Mouse (Mus musculus) kidney, adult 10 weeks (tissue): Measurements from ENCODE around the gene Crxos. TPM values are rescaled to one million over a fixed set of nuclear protein-coding genes. Genes with fewer than 3 reads are reported as not detected.

ENCODE experiments used
- polyA plus RNA-seq: library from polyadenylated mRNA; stranded (reverse); fragments of 350-450 nt; fragmentation: Illumina TruSeq; extraction: RNeasy Lipid Tissue Mini Kit (QIAGEN cat#74804); gene quantifications from one replicate; pipeline ENCODE4 v1.2.3, GENCODE M21; 2014; ENCODE audit warnings: low read depth, low replicate concordance

The Crxos gene
- polyA plus RNA-seq, result not detected

GRCm38 (mm10) chr7:15882317-15882716, at the start of gene Crxos:
Crxos (plus strand) TSS chr7:15882617.

GRCm38 (mm10) chr7:15839578-15839977, 42.8 kb upstream of the Crxos start, which contains the start of gene Obox6:
Obox6 (minus strand) TSS chr7:15839678.

DNA sequence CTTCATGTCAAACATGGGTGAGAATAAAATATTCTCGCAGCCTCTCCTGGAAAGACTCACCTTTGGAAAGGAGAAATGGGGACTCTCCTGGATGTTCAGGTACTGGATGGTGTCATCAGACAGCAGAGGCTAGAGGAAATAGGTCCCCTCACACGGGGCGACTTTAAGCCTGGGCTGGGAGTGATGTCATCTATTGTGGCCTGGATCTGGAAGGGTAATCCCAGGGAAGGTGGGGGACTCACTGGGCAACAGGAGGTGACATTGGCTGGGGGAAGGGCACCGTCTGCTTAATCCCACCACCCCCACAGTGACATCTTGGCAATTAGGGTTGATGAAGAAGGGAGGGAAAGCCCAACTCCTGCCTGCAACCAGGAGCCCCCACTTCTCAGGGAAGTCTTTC, 2.7 kb upstream of the Crxos start, which contains the start of gene Crx:
Gene Crx, minus strand, starts transcription at position 213 of the 400 bp plus-strand sequence.

GRCm38 (mm10) chr7:15922220-15922773, 39.9 kb downstream of the Crxos start, which contains the start of gene Selenow:
Selenow (minus strand) TSS chr7:15922402.

DNA sequence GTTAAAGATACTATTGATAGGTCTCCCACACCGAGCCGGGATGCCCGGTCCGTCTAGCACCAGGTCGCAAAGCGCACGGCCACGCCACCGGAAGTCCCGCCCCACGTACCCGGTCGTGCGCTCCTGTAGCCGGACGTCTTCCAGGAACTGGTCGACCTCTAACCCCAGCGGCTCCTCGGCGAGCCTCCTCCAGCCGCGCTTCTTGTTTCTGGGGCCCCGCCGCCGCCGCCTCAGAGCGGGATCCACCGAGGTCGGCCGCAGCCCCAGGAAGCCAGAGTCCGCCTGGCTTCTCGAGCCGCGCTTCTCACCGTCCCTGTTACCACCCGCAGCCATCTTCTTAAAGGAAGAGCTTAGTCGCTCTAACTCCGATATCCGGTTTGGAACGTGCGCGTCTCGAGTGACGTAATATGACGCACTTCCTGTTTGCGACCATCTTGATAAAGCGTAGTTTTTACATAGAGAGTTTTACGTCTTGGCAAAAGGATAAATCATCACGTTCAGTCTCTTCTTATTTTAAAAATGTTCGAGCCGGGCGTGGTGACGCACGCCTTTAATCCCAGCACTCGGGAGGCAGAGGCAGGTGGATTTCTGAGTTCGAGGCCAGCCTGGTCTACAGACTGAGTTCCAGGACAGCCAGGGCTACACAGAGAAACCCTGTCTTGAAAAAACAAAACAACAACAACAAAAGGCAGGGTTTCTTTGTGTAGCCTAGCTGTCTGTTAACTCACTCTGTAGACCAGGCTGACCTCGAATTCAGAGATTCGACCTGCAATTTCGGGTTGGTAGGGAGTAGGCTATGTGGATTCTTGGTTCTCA, 63.5 kb downstream of the Crxos start, which contains the start of gene Nop53:
Gene Nop53, minus strand, starts transcription at position 354 of the 816 bp plus-strand sequence.

Other genes starting within 250 kb of the Crxos start
- not detected for gene Obox3, start 242.7 kb upstream of the Crxos start, polyA plus RNA-seq
- not detected for gene Obox5, start 132.5 kb upstream of the Crxos start, polyA plus RNA-seq
- gene Obox6, start 42.9 kb upstream of the Crxos start, polyA plus RNA-seq, result not detected
- not detected for gene Crx, start 2.6 kb upstream of the Crxos start, polyA plus RNA-seq
- gene Selenow, start 39.8 kb downstream of the Crxos start, polyA plus RNA-seq, result 2.9 TPM
- gene Nop53, start 63.5 kb downstream of the Crxos start, polyA plus RNA-seq, result 10.2 TPM
- gene Ehd2, start 85.0 kb downstream of the Crxos start, polyA plus RNA-seq, result 6.9 TPM
- 0.28 TPM for gene Bicra, start 165.3 kb downstream of the Crxos start, polyA plus RNA-seq
- gene Zfp541, start 179.2 kb downstream of the Crxos start, polyA plus RNA-seq, result not detected
- gene Napa, start 215.8 kb downstream of the Crxos start, polyA plus RNA-seq, result 19.9 TPM
- gene Kptn, start 237.3 kb downstream of the Crxos start, polyA plus RNA-seq, result 3.5 TPM
- 0.08 TPM for gene Slc8a2, start 247.2 kb downstream of the Crxos start, polyA plus RNA-seq